Mouse (Mus musculus) kidney, embryonic 14.5 days (tissue): ENCODE measurements around the gene Cacna2d4. TPM values are rescaled to one million over a fixed set of nuclear protein-coding genes. Genes with fewer than 3 reads are reported as not detected.
A peak's percentile ranks its signal among the peaks of the same experiment; 100 is the strongest.

Experiments used
- ATAC-seq: fragments of 200-750 bp; cut with Nextera tagmentation; 2 replicates; pipeline ENCODE4 v1.8.0; 2017; ENCODE audit warnings: moderate number of reproducible peaks, mild to moderate bottlenecking, moderate TSS enrichment, moderate library complexity; ENCODE audit not compliant: low FRiP score, low TSS enrichment
- H3K27ac ChIP-seq: fragments of 300-500 bp; sonication (generic); 2 replicates; pipeline ENCODE4 v1.5.1; 2014; ENCODE audit warnings: low read depth, mild to moderate bottlenecking, low read length, moderate library complexity, mixed read lengths
- H3K27me3 ChIP-seq: fragments of 300-500 bp; sonication (generic); 2 replicates; pipeline ENCODE4 v1.6.1; 2014; ENCODE audit warnings: mild to moderate bottlenecking, low read length; ENCODE audit not compliant: control insufficient read depth, insufficient read depth
- H3K36me3 ChIP-seq: fragments of 300-500 bp; sonication (generic); 2 replicates; pipeline ENCODE4 v1.6.1; 2014; ENCODE audit warnings: low read length, mixed read lengths; ENCODE audit not compliant: control insufficient read depth, insufficient read depth
- H3K4me1 ChIP-seq: fragments of 300-500 bp; sonication (generic); 2 replicates; pipeline ENCODE4 v1.6.1; 2014; ENCODE audit warnings: low read length, mixed read lengths; ENCODE audit not compliant: control insufficient read depth, insufficient read depth
- H3K4me2 ChIP-seq: fragments of 300-500 bp; sonication (generic); replicated peaks from 2 replicates; pipeline ENCODE4 v1.6.1; 2014; ENCODE audit warnings: low read depth, mild to moderate bottlenecking, low read length
- H3K4me3 ChIP-seq: fragments of 300-500 bp; sonication (generic); 2 replicates; pipeline ENCODE4 v1.5.1; 2014; ENCODE audit warnings: mild to moderate bottlenecking, low read length
- H3K9ac ChIP-seq: fragments of 300-500 bp; sonication (generic); 2 replicates; pipeline ENCODE4 v1.6.1; 2014; ENCODE audit warnings: low read depth, mild to moderate bottlenecking, low read length, moderate library complexity
- H3K9me3 ChIP-seq: fragments of 300-500 bp; sonication (generic); 2 replicates; pipeline ENCODE4 v1.6.1; 2016; ENCODE audit warnings: low read length; ENCODE audit not compliant: control insufficient read depth
- WGBS: fragments of 180-500 bp; shearing (Covaris S2); extraction: QIAGEN DNeasy Blood & Tissue Kit; methylation state at CpG from one replicate; pipeline ENCODE4 v1.1.7; 2014; 5-methylcytosine and 5-hydroxymethylcytosine counted together
- polyA plus RNA-seq: library from polyadenylated mRNA; unstranded; fragments of >200 nt; fragmentation: Nextera tagmentation; extraction: Ambion mirVana; gene quantifications from 2 replicates; pipeline ENCODE4 v1.2.1, GENCODE M21; 2014

Cacna2d4 gene
- polyA plus RNA-seq, 1 experiment from 2014 or later, result not detected

GRCm38 (mm10) chr6:119215040-119215613 lies 21.2 kb upstream of the Cacna2d4 start:
- Histone ChIP-seq H3K9ac (no peak overlapping the region), H3K36me3 (peaks cover 14% of the 10 kb centered on the region; the same call in 1 of the 2 replicates), H3K27me3 (no peaks in the 10 kb centered on the region), H3K9me3 (no peaks in the 10 kb centered on the region), H3K4me3 (no peak overlapping the region), H3K27ac (no peak overlapping the region), H3K4me1 (no peaks in the 10 kb centered on the region), H3K4me2 (no peak overlapping the region)
- peak; percentile 62; the same call in 1 of the 2 replicates for ATAC-seq
- WGBS, result 87% methylated on average over 10 of the region's 10 CpGs

DNA sequence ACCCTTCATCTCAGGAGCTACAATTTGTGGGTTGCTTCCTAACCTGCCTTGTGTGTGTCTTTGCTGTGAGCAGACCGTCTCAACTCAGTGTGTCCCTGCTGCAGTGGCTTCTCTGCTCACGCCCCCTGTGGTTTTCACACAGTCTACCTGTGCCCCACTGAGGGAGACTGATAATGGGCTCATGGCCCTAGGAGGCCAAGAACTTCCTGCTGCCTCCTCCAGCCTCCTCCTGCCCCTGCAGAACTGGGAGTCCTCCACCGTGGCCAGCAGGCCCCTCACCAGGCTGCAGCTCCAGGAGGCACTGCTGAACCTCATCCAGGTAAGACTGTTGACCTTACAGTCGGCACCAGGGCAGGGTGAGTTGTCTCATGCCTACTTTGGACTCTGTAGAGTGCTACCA lies 18.7 kb upstream of the Cacna2d4 start:
- 77% methylated on average over 4 of the region's 4 CpGs for WGBS
- no peak overlapping the region for H3K9ac ChIP-seq
- H3K9me3 ChIP-seq, result no peaks in the 10 kb centered on the region
- H3K27me3 ChIP-seq, result no peaks in the 10 kb centered on the region
- ATAC-seq, result no peak
- no peak overlapping the region for H3K27ac ChIP-seq
- no peak overlapping the region for H3K4me2 ChIP-seq
- H3K36me3 ChIP-seq, result peaks cover 14% of the 10 kb centered on the region; the same call in 1 of the 2 replicates
- no peaks in the 10 kb centered on the region for H3K4me1 ChIP-seq
- no peak overlapping the region for H3K4me3 ChIP-seq

DNA sequence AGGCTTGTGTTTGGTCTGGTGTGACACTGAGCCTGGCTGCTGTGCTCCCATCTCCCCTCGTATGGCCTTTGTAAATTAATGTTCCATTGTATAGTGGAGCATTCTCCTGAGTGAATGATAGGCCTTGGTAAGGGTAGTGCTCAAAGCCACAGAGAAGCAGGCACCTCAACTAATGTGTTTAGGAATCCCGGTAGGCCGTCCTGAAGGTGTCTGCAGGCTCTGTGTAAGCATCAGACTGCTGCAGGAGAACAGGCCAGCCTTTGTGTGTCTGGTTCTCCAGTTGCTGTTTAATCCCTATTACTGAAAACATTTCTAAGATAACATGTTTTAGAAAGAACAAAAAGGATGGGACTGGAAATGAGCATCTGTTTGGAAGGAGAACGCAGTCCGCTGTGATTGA lies 17.7 kb upstream of the Cacna2d4 start:
- H3K4me2 ChIP-seq, result no peak overlapping the region
- no peak overlapping the region for H3K9ac ChIP-seq
- no peak overlapping the region for H3K27ac ChIP-seq
- no peaks in the 10 kb centered on the region for H3K9me3 ChIP-seq
- H3K36me3 ChIP-seq, result peaks cover 10% of the 10 kb centered on the region; the same call in 1 of the 2 replicates
- H3K4me1 ChIP-seq, result no peaks in the 10 kb centered on the region
- no peaks in the 10 kb centered on the region for H3K27me3 ChIP-seq
- no peak overlapping the region for H3K4me3 ChIP-seq
- 86% methylated on average over 5 of the region's 5 CpGs for WGBS
- no peak for ATAC-seq

GRCm38 (mm10) chr6:119219237-119219870 lies 17.0 kb upstream of the Cacna2d4 start:
- 82% methylated on average over 15 of the region's 15 CpGs for WGBS
- H3K4me2 ChIP-seq, result no peak overlapping the region

GRCm38 (mm10) chr6:119220297-119220696 lies 16.0 kb upstream of the Cacna2d4 start:
- ATAC-seq, result 0 out of 2 replicates have a peak, but pooled peaks have one; percentile 38
- no peaks in the 10 kb centered on the region for H3K9me3 ChIP-seq
- H3K4me3 ChIP-seq, result no peak overlapping the region

More at GRCm38 (mm10) chr6:119219237-119219870, 17.0 kb upstream of the Cacna2d4 start:
- Histone ChIP-seq H3K4me1 (no peaks in the 10 kb centered on the region), H3K4me3 (no peak overlapping the region), H3K27ac (no peak overlapping the region), H3K9me3 (no peaks in the 10 kb centered on the region), H3K36me3 (peaks cover 10% of the 10 kb centered on the region; the same call in 1 of the 2 replicates), H3K27me3 (no peaks in the 10 kb centered on the region), H3K9ac (no peak overlapping the region)
- ATAC-seq, result no peak

DNA sequence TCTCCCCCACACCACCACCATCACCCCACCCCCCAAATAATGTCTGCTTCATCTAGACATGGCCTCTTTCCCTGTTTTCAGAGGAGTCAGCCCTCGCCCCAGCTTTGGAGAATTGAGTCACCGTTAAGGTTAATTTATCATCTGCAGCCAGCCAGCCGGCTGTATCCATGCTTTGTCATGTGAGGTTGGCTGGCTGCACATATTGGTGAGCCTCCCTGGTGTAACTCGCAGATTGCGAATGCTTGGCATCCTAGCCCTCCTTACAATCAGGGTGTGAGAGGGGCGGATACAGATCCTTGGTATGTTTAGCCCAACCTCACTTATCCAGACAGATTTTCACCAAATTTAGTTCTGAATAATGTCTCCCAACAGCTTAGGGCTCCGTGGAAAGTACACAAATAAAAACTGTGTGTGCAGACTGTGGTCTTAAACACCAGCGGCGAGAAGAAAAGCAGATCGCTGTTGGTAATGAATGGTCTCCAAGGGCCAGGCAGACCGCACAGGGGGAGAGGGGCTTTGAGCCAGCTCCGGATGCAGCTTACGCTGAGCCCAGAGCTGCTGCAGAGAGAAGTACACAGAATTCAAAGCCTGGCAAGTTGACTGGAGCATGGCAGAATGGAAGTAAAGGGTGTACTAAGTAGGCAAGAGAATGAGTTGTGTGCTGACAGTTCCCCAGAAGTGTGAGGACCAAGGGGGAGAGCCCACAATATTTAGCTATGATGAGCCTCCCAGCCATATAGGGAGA lies 11.7 kb upstream of the Cacna2d4 start:
- H3K4me3 ChIP-seq, result no peak overlapping the region
- H3K36me3 ChIP-seq, result no peaks in the 10 kb centered on the region
- H3K9me3 ChIP-seq, result no peaks in the 10 kb centered on the region
- H3K9ac ChIP-seq, result no peak overlapping the region
- H3K4me1 ChIP-seq, result no peaks in the 10 kb centered on the region
- WGBS, result 67% methylated on average over 13 of the region's 13 CpGs
- no peaks in the 10 kb centered on the region for H3K27me3 ChIP-seq
- H3K4me2 ChIP-seq, result no peak overlapping the region
- H3K27ac ChIP-seq, result no peak overlapping the region
- no peak for ATAC-seq

More at GRCm38 (mm10) chr6:119220297-119220696, 16.0 kb upstream of the Cacna2d4 start:
- no peaks in the 10 kb centered on the region for H3K4me1 ChIP-seq
- no peak overlapping the region for H3K4me2 ChIP-seq
- WGBS, result 53% methylated on average over 10 of the region's 10 CpGs
- no peak overlapping the region for H3K9ac ChIP-seq
- no peak overlapping the region for H3K27ac ChIP-seq
- peaks cover 4% of the 10 kb centered on the region; the same call in 1 of the 2 replicates for H3K36me3 ChIP-seq
- H3K27me3 ChIP-seq, result no peaks in the 10 kb centered on the region

- Histone ChIP-seq H3K4me3 (no peak overlapping the region), H3K27me3 (no peaks in the 10 kb centered on the region), H3K4me1 (no peaks in the 10 kb centered on the region), H3K9ac (no peak overlapping the region), H3K36me3 (no peaks in the 10 kb centered on the region), H3K9me3 (no peaks in the 10 kb centered on the region), H3K27ac (no peak overlapping the region), H3K4me2 (no peak overlapping the region)
- no peak for ATAC-seq
- 76% methylated on average over 12 of the region's 12 CpGs for WGBS
Observed at GRCm38 (mm10) chr6:119225226-119225625, 11.1 kb upstream of the Cacna2d4 start.

DNA sequence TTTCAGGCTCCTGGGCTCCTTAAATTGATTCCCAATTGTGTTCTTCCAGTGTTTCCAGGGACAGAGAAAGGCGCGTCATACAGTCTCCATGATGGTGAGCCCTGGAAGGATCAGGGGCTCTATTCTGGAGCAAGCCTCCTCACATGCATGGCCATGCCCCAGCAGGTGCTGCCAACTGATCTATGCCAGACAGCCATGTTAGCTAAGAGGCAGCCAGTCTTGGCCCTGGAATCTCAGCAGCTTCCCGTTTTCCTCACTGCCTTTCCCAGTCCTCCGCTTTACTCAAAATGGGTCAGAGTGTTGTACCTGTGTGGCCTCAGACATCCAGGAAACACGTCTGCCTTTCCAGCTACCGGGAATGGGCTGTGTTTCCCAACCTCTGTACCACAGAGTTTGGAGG lies 10.6 kb upstream of the Cacna2d4 start:
- Histone ChIP-seq H3K27me3 (no peaks in the 10 kb centered on the region), H3K9ac (no peak overlapping the region), H3K36me3 (no peaks in the 10 kb centered on the region), H3K4me2 (no peak overlapping the region), H3K9me3 (no peaks in the 10 kb centered on the region), H3K4me3 (no peak overlapping the region), H3K4me1 (no peaks in the 10 kb centered on the region), H3K27ac (no peak overlapping the region)
- no peak for ATAC-seq
- WGBS, result 76% methylated on average over 6 of the region's 6 CpGs

GRCm38 (mm10) chr6:119227001-119227400 lies 9.3 kb upstream of the Cacna2d4 start:
- Histone ChIP-seq H3K4me3 (no peak overlapping the region), H3K9ac (no peak overlapping the region), H3K4me2 (no peak overlapping the region), H3K4me1 (no peaks in the 10 kb centered on the region), H3K27ac (no peak overlapping the region), H3K9me3 (no peaks in the 10 kb centered on the region), H3K27me3 (no peaks in the 10 kb centered on the region), H3K36me3 (no peaks in the 10 kb centered on the region)
- 94% methylated on average over 8 of the region's 8 CpGs for WGBS
- no peak for ATAC-seq
